Mouse (Mus musculus): ENCODE data around the gene Tmem97. TPM values are rescaled to one million over a fixed set of nuclear protein-coding genes. Genes with fewer than 3 reads are reported as not detected.
"Not testable (repeated sequence)": the region's sequence is repeated elsewhere in the genome, so short reads cannot be mapped to it uniquely, and the experiment has no call there.

Tmem97 gene
- total and polyA plus RNA-seq, 2 experiments: 91.6 to 123 TPM

GRCm38 (mm10) chr11:78594271-78594964, 43.8 kb upstream of the Tmem97 start:
- H3K4me3 ChIP-seq (ENCODE audit: insufficient read depth, low read depth, low read length): no peak overlapping the region
- no peaks in the 10 kb centered on the region for H3K4me1 ChIP-seq (ENCODE audit: control insufficient read depth, insufficient read depth, low read length)
- no peak overlapping the region for H3K27ac ChIP-seq (replicated peaks; ENCODE audit: insufficient read depth, low read depth, low read length)
- TF ChIP-seq CTCF (IDR thresholded peaks at IDR 0.05; ENCODE audit: low read depth, low read length) (no peak), POLR2A (IDR thresholded peaks at IDR 0.05; ENCODE audit: extremely low read depth, insufficient read depth, low read length) (no peak)
- H3K27me3 ChIP-seq (ENCODE audit: control insufficient read depth, insufficient read depth, low read length): no peaks in the 10 kb centered on the region
- H3K79me2 ChIP-seq (ENCODE audit: control insufficient read depth, insufficient read depth, low read length): no peaks in the 10 kb centered on the region
- H3K36me3 ChIP-seq (ENCODE audit: control insufficient read depth, insufficient read depth, low read length): peaks cover 4% of the 10 kb centered on the region; the same call in 1 of the 2 replicates
- 92% methylated on average over 6 of the region's 6 CpGs for WGBS
- H3K9ac ChIP-seq (ENCODE audit: low read depth, low read length): no peak overlapping the region
- DNase-seq (ENCODE audit: extremely low read depth, low read depth, low spot score): no peak

- DNase-seq (ENCODE audit: extremely low read depth, low read depth, low spot score); H3K4me1 ChIP-seq (ENCODE audit: control insufficient read depth, insufficient read depth, low read length); H3K9ac ChIP-seq (ENCODE audit: low read depth, low read length); H3K27me3 ChIP-seq (ENCODE audit: control insufficient read depth, insufficient read depth, low read length); H3K4me3 ChIP-seq (ENCODE audit: insufficient read depth, low read depth, low read length); H3K79me2 ChIP-seq (ENCODE audit: control insufficient read depth, insufficient read depth, low read length); H3K27ac ChIP-seq (replicated peaks; ENCODE audit: insufficient read depth, low read depth, low read length): not testable (repeated sequence)
- 97% methylated on average over 1 of the region's 1 CpGs for WGBS
- H3K36me3 ChIP-seq (ENCODE audit: control insufficient read depth, insufficient read depth, low read length): peaks cover 24% of the 10 kb centered on the region
These were observed 37.1 kb upstream of the Tmem97 start for GRCm38 (mm10) chr11:78587677-78588076.

GRCm38 (mm10) chr11:78586099-78586498, 35.5 kb upstream of the Tmem97 start:
- H3K36me3 ChIP-seq (ENCODE audit: control insufficient read depth, insufficient read depth, low read length): peaks cover 28% of the 10 kb centered on the region
- H3K9ac ChIP-seq (ENCODE audit: low read depth, low read length): no peak overlapping the region
- H3K4me1 ChIP-seq (ENCODE audit: control insufficient read depth, insufficient read depth, low read length): no peaks in the 10 kb centered on the region
- no peak overlapping the region for H3K4me3 ChIP-seq (ENCODE audit: insufficient read depth, low read depth, low read length)
- H3K27ac ChIP-seq (replicated peaks; ENCODE audit: insufficient read depth, low read depth, low read length): no peak overlapping the region
- DNase-seq (ENCODE audit: extremely low read depth, low read depth, low spot score): no peak
- TF ChIP-seq CTCF (IDR thresholded peaks at IDR 0.05; ENCODE audit: low read depth, low read length): no peak
- TF ChIP-seq POLR2A (IDR thresholded peaks at IDR 0.05; ENCODE audit: extremely low read depth, insufficient read depth, low read length): no peak
- no peaks in the 10 kb centered on the region for H3K27me3 ChIP-seq (ENCODE audit: control insufficient read depth, insufficient read depth, low read length)
- no peaks in the 10 kb centered on the region for H3K79me2 ChIP-seq (ENCODE audit: control insufficient read depth, insufficient read depth, low read length)

- DNase-seq (ENCODE audit: extremely low read depth, low read depth, low spot score): no peak
- Histone ChIP-seq H3K79me2 (ENCODE audit: control insufficient read depth, insufficient read depth, low read length) (no peaks in the 10 kb centered on the region), H3K4me3 (ENCODE audit: insufficient read depth, low read depth, low read length) (no peak overlapping the region), H3K27me3 (ENCODE audit: control insufficient read depth, insufficient read depth, low read length) (no peaks in the 10 kb centered on the region), H3K27ac (replicated peaks; ENCODE audit: insufficient read depth, low read depth, low read length) (no peak overlapping the region), H3K4me1 (ENCODE audit: control insufficient read depth, insufficient read depth, low read length) (no peaks in the 10 kb centered on the region), H3K36me3 (ENCODE audit: control insufficient read depth, insufficient read depth, low read length) (peaks cover 26% of the 10 kb centered on the region), H3K9ac (ENCODE audit: low read depth, low read length) (no peak overlapping the region)
- no peak for TF ChIP-seq POLR2A (IDR thresholded peaks at IDR 0.05; ENCODE audit: extremely low read depth, insufficient read depth, low read length)
- no peak for TF ChIP-seq CTCF (IDR thresholded peaks at IDR 0.05; ENCODE audit: low read depth, low read length)
- 88% methylated on average over 6 of the region's 6 CpGs for WGBS
These were observed 32.3 kb upstream of the Tmem97 start for GRCm38 (mm10) chr11:78582848-78583247.

- peak; percentile 93 for DNase-seq (ENCODE audit: extremely low read depth, low read depth, low spot score)
- no peaks in the 10 kb centered on the region for H3K79me2 ChIP-seq (ENCODE audit: control insufficient read depth, insufficient read depth, low read length)
- no peak for TF ChIP-seq POLR2A (IDR thresholded peaks at IDR 0.05; ENCODE audit: extremely low read depth, insufficient read depth, low read length)
- TF ChIP-seq CTCF (IDR thresholded peaks at IDR 0.05; ENCODE audit: low read depth, low read length): no peak
- H3K9ac ChIP-seq (ENCODE audit: low read depth, low read length): no peak overlapping the region
- no peaks in the 10 kb centered on the region for H3K27me3 ChIP-seq (ENCODE audit: control insufficient read depth, insufficient read depth, low read length)
- H3K27ac ChIP-seq (replicated peaks; ENCODE audit: insufficient read depth, low read depth, low read length): peak overlapping the region; percentile 72
- H3K4me1 ChIP-seq (ENCODE audit: control insufficient read depth, insufficient read depth, low read length): peaks cover 13% of the 10 kb centered on the region
- H3K4me3 ChIP-seq (ENCODE audit: insufficient read depth, low read depth, low read length): no peak overlapping the region
- H3K36me3 ChIP-seq (ENCODE audit: control insufficient read depth, insufficient read depth, low read length): peaks cover 9% of the 10 kb centered on the region; the same call in 1 of the 2 replicates
- WGBS: 23% methylated on average over 2 of the region's 2 CpGs
These were observed 24.4 kb upstream of the Tmem97 start for GRCm38 (mm10) chr11:78574975-78575374.

- H3K9ac ChIP-seq (ENCODE audit: low read depth, low read length): no peak overlapping the region
- no peaks in the 10 kb centered on the region for H3K79me2 ChIP-seq (ENCODE audit: control insufficient read depth, insufficient read depth, low read length)
- H3K36me3 ChIP-seq (ENCODE audit: control insufficient read depth, insufficient read depth, low read length): peaks cover 8% of the 10 kb centered on the region; the same call in 1 of the 2 replicates
- WGBS: 49% methylated on average over 3 of the region's 3 CpGs
- TF ChIP-seq POLR2A (IDR thresholded peaks at IDR 0.05; ENCODE audit: extremely low read depth, insufficient read depth, low read length) (no peak), CTCF (IDR thresholded peaks at IDR 0.05; ENCODE audit: low read depth, low read length) (no peak)
- no peak for DNase-seq (ENCODE audit: extremely low read depth, low read depth, low spot score)
- H3K27me3 ChIP-seq (ENCODE audit: control insufficient read depth, insufficient read depth, low read length): no peaks in the 10 kb centered on the region
- H3K4me1 ChIP-seq (ENCODE audit: control insufficient read depth, insufficient read depth, low read length): peaks cover 15% of the 10 kb centered on the region
- H3K4me3 ChIP-seq (ENCODE audit: insufficient read depth, low read depth, low read length): no peak overlapping the region
- H3K27ac ChIP-seq (replicated peaks; ENCODE audit: insufficient read depth, low read depth, low read length): peak overlapping the region; percentile 68
These were observed 24.0 kb upstream of the Tmem97 start for GRCm38 (mm10) chr11:78574536-78574935.

GRCm38 (mm10) chr11:78574031-78574430, 23.5 kb upstream of the Tmem97 start:
- not testable (repeated sequence) for H3K79me2 ChIP-seq (ENCODE audit: control insufficient read depth, insufficient read depth, low read length); H3K27me3 ChIP-seq (ENCODE audit: control insufficient read depth, insufficient read depth, low read length); DNase-seq (ENCODE audit: extremely low read depth, low read depth, low spot score); H3K27ac ChIP-seq (replicated peaks; ENCODE audit: insufficient read depth, low read depth, low read length); H3K9ac ChIP-seq (ENCODE audit: low read depth, low read length); H3K4me3 ChIP-seq (ENCODE audit: insufficient read depth, low read depth, low read length); H3K36me3 ChIP-seq (ENCODE audit: control insufficient read depth, insufficient read depth, low read length)
- WGBS: 79% methylated on average over 4 of the region's 4 CpGs
- peaks cover 15% of the 10 kb centered on the region for H3K4me1 ChIP-seq (ENCODE audit: control insufficient read depth, insufficient read depth, low read length)

Measured in liver, adult 2 months (tissue).